Mouse (Mus musculus): Measurements from ENCODE around the gene Gm11236.
"Not testable (repeated sequence)": the region's sequence is repeated elsewhere in the genome, so short reads cannot be mapped to it uniquely, and the experiment has no call there.

Gm11236 gene

DNA sequence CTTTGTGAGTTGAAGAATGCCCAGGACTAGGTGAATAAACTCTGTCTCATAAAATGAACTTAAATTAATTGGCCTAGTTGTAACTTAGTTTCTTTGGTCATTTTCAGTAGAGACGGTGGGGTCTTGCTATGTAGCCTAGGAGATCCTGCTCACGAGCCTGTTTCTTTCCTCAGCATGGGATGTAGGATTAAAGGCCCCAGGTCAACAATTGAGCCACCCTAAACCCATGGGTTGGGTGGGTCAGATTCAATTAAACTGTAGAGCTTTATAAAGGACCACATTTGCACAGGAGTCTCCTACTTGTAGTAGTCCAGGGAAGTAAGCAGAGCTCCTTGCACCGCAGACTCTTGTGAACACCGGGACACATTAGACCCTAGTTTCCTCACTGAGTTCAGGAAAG is at the start of gene Gm11236:
Gene Gm11236 (plus strand): TSS at position 301 of the 400 bp plus-strand sequence.
- not testable (repeated sequence) for DNase-seq (ENCODE audit: low read depth, low spot score)

DNA sequence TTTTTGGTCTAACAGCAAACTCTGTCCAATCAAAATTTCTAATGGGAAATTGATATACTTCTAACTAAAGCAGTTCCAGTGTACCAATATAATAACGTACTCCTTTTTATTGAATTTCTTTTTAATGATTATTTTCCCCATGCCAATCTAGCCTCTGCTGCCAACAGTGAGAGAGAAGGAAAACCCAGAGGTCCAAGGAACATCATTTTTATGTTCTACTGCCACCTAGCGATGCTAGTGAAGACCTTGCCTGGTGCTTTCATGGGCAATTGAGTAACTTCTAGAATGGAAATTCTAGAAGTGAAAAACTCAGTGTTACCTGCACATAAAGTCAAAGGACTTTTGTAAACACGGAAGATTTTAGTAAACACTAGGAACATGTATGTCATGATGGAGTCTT is 38.7 kb upstream of the Gm11236 start:
- DNase-seq (ENCODE audit: low read depth, low spot score), result peak; percentile 63

DNA sequence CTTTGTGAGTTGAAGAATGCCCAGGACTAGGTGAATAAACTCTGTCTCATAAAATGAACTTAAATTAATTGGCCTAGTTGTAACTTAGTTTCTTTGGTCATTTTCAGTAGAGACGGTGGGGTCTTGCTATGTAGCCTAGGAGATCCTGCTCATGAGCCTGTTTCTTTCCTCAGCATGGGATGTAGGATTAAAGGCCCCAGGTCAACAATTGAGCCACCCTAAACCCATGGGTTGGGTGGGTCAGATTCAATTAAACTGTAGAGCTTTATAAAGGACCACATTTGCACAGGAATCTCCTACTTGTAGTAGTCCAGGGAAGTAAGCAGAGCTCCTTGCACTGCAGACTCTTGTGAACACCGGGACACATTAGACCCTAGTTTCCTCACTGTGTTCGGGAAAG is 30.3 kb upstream of the Gm11236 start, which contains the start of gene Gm11238:
Gene Gm11238 (plus strand): TSS at position 301 of the 400 bp plus-strand sequence.
- not testable (repeated sequence) for DNase-seq (ENCODE audit: low read depth, low spot score)

DNA sequence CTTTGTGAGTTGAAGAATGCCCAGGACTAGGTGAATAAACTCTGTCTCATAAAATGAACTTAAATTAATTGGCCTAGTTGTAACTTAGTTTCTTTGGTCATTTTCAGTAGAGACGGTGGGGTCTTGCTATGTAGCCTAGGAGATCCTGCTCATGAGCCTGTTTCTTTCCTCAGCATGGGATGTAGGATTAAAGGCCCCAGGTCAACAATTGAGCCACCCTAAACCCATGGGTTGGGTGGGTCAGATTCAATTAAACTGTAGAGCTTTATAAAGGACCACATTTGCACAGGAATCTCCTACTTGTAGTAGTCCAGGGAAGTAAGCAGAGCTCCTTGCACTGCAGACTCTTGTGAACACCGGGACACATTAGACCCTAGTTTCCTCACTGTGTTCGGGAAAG is 15.2 kb upstream of the Gm11236 start, which contains the start of gene Gm11237:
Gene Gm11237 (plus strand): TSS at position 301 of the 400 bp plus-strand sequence.
- not testable (repeated sequence) for DNase-seq (ENCODE audit: low read depth, low spot score)

DNA sequence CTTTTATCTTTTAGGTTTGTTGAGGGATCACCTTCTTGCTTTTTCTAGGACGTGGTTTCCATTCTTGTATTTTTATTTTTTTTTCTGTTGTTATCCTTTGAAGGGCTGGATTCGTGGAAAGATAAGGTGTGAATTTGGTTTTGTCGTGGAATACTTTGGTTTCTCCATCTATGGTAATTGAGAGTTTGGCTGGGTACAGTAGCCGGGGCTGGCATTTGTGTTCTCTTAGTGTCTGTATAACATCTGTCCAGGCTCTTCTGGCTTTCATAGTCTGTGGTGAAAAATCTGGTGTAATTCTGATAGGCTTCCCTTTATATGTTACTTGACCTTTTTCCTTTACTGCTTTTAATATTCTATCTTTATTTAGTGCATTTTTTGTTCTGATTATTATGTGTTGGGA is 23.9 kb downstream of the Gm11236 start:
- not testable (repeated sequence) for DNase-seq (ENCODE audit: low read depth, low spot score)

- DNase-seq (ENCODE audit: low read depth, low spot score), result not testable (repeated sequence)
These were observed 30.1 kb downstream of the Gm11236 start, which contains the start of gene Gm11239 for GRCm38 (mm10) chr4:73668054-73668453. Gene Gm11239, plus strand, starts transcription at chr4:73668354.

- DNase-seq (ENCODE audit: low read depth, low spot score), result not testable (repeated sequence)
These were observed 45.3 kb downstream of the Gm11236 start, which contains the start of gene Gm428 for GRCm38 (mm10) chr4:73683216-73683615. Gene Gm428, plus strand, starts transcription at chr4:73683516.

Measured in brain, embryonic 18.5 days (tissue).